16 mouse cellular contexts compared by ENCODE assay signal in genomic region chr9:118416032-118416431, GRCm38 (mm10).
DNase-seq lines count a peak whose midpoint lies in the region; ATAC-seq lines count a peak whose summit lies in the region.
"Had no signal": no experiment of that assay in that cellular context is flagged by ENCODE, and none has a peak within 500 bp of the region (broad histone marks: within the 10 kb centered on the region; RNA-seq: fewer than 3 reads in every experiment).

No protein-coding gene starts in this region.

- peak; percentile 59 to 75 for DNase-seq in natural killer cell, adult 2 months (ENCODE audit: low spot score in 2 of 2)
- DNase-seq in left cerebral cortex, adult 18-20 months (ENCODE audit: low spot score in 2 of 2): no peak
- DNase-seq: adrenal gland, adult 8-10 months; adrenal gland, postnatal 10 days; adrenal gland, postnatal 14 days; adrenal gland, postnatal 25 days; B cell, adult 2 months; cerebellum, adult 11 months; cerebellum, adult 11-12 months; cerebellum, adult 18-20 months; cerebellum, adult 2 months had no signal

- peak; percentile 63; the same call in 1 of the 2 replicates for ATAC-seq in monocyte, adult 5-6 weeks (replicated peaks; ENCODE audit: insufficient number of reproducible peaks, low FRiP score, low TSS enrichment, poor library complexity, severe bottlenecking)
- ATAC-seq in cerebellum, adult (ENCODE audit: insufficient number of reproducible peaks, low FRiP score, low TSS enrichment): no peak
- ATAC-seq: activated CD4-positive, CD25-positive, alpha-beta regulatory T cell, adult 4 months; CD4-positive, CD25-positive, alpha-beta regulatory T cell, adult 4 months; Patski had no signal

Comparison
In these comparisons a context has a peak if more than half of its experiments do, and no peak if none do; other contexts are left out.
1. DNase-seq: peak in natural killer cell, adult 2 months (2 of 2); none in left cerebral cortex, adult 18-20 months (0 of 2).